Mouse (Mus musculus) intestine, postnatal 0 days (tissue): ENCODE measurements at regions not wholly inside any gene's neighbourhood (a gene's known extent, or its start where the extent isn't known, plus 50 kb on each side); places are given as distances from the start of the nearest gene placed in this dataset.

Experiments
- ATAC-seq: fragments of 200-750 bp; cut with Nextera tagmentation; 2 replicates; pipeline ENCODE4 v1.8.0; 2017; ENCODE audit warnings: mild to moderate bottlenecking, moderate TSS enrichment, moderate library complexity
- H3K27ac ChIP-seq: fragments of 300-500 bp; sonication (generic); 2 replicates; pipeline ENCODE4 v1.5.1; 2014; ENCODE audit warnings: mild to moderate bottlenecking, low read depth, low read length, moderate library complexity
- H3K27me3 ChIP-seq: fragments of 300-500 bp; sonication (generic); replicated peaks from 2 replicates; pipeline ENCODE4 v1.6.1; 2014; ENCODE audit warnings: low read length, mixed read lengths; ENCODE audit not compliant: control insufficient read depth, insufficient read depth
- H3K36me3 ChIP-seq: fragments of 300-500 bp; sonication (generic); 2 replicates; pipeline ENCODE4 v1.6.1; 2014; ENCODE audit warnings: mild to moderate bottlenecking, moderate library complexity; ENCODE audit not compliant: control insufficient read depth, insufficient read depth
- H3K4me1 ChIP-seq: fragments of 300-500 bp; sonication (generic); replicated peaks from 2 replicates; pipeline ENCODE4 v1.6.1; 2014; ENCODE audit warnings: antibody characterized with exemption, low read length, mixed read lengths; ENCODE audit not compliant: control insufficient read depth, insufficient read depth
- H3K4me2 ChIP-seq: fragments of 300-500 bp; sonication (generic); replicated peaks from 2 replicates; pipeline ENCODE4 v1.6.1; 2014; ENCODE audit warnings: low read depth, mild to moderate bottlenecking, moderate library complexity
- H3K4me3 ChIP-seq: fragments of 300-500 bp; sonication (generic); 2 replicates; pipeline ENCODE4 v1.5.1; 2014; ENCODE audit warnings: low read depth, low read length
- H3K9ac ChIP-seq: fragments of 300-500 bp; sonication (generic); 2 replicates; pipeline ENCODE4 v1.6.1; 2014; ENCODE audit warnings: mild to moderate bottlenecking, low read depth, low read length
- H3K9me3 ChIP-seq: fragments of 300-500 bp; sonication (generic); 2 replicates; pipeline ENCODE4 v1.6.1; 2016; ENCODE audit warnings: mixed run types; ENCODE audit not compliant: control insufficient read depth
- CTCF ChIP-seq: sonication (generic); IDR thresholded peaks from 2 replicates; pipeline ENCODE4 v1.5.1; 2016; ENCODE audit warnings: low read depth, mild to moderate bottlenecking, control low read depth, antibody characterized with exemption, moderate library complexity
- WGBS: fragments of 180-500 bp; shearing (Covaris S2); extraction: QIAGEN DNeasy Blood & Tissue Kit; methylation state at CpG from one replicate; pipeline ENCODE4 v1.1.7; 2014; 5-methylcytosine and 5-hydroxymethylcytosine counted together

GRCm38 (mm10) chr4:95456943-95457342 is 100.4 kb upstream of the Fggy start:
- Histone ChIP-seq H3K4me3 (no peak overlapping the region), H3K9ac (no peak overlapping the region), H3K27me3 (no peaks in the 10 kb centered on the region), H3K4me1 (no peaks in the 10 kb centered on the region), H3K27ac (no peak overlapping the region), H3K9me3 (no peaks in the 10 kb centered on the region), H3K36me3 (no peaks in the 10 kb centered on the region), H3K4me2 (no peak overlapping the region)
- no peak for ATAC-seq
- TF ChIP-seq CTCF, result no peak
- 83% methylated on average over 5 of the region's 5 CpGs for WGBS

- Histone ChIP-seq H3K9me3 (no peaks in the 10 kb centered on the region), H3K4me2 (no peak overlapping the region), H3K27ac (no peak overlapping the region), H3K27me3 (no peaks in the 10 kb centered on the region), H3K4me3 (no peak overlapping the region), H3K36me3 (no peaks in the 10 kb centered on the region), H3K9ac (no peak overlapping the region), H3K4me1 (no peaks in the 10 kb centered on the region)
- no peak for ATAC-seq
- TF ChIP-seq CTCF, result no peak
- WGBS, result 68% methylated on average over 3 of the region's 3 CpGs
These were observed 94.8 kb upstream of the Fggy start for GRCm38 (mm10) chr4:95462476-95462875.

GRCm38 (mm10) chr4:95463082-95463825 is 94.1 kb upstream of the Fggy start:
- WGBS, result 76% methylated on average over 8 of the region's 8 CpGs
- Histone ChIP-seq H3K4me3 (no peak overlapping the region), H3K4me2 (no peak overlapping the region), H3K27ac (no peak overlapping the region), H3K27me3 (no peaks in the 10 kb centered on the region), H3K36me3 (no peaks in the 10 kb centered on the region), H3K9me3 (no peaks in the 10 kb centered on the region), H3K9ac (no peak overlapping the region), H3K4me1 (no peaks in the 10 kb centered on the region)
- no peak for TF ChIP-seq CTCF
- ATAC-seq, result no peak

- 26% methylated on average over 2 of the region's 2 CpGs for WGBS
- no peak for TF ChIP-seq CTCF
- H3K27ac ChIP-seq, result no peak overlapping the region
These were observed 90.7 kb upstream of the Fggy start for GRCm38 (mm10) chr4:95466647-95467046.

GRCm38 (mm10) chr4:95467526-95467925 is 89.8 kb upstream of the Fggy start:
- no peaks in the 10 kb centered on the region for H3K36me3 ChIP-seq
- no peak overlapping the region for H3K9ac ChIP-seq
- TF ChIP-seq CTCF, result no peak
- no peaks in the 10 kb centered on the region for H3K4me1 ChIP-seq
- no peaks in the 10 kb centered on the region for H3K27me3 ChIP-seq
- 89% methylated on average over 2 of the region's 2 CpGs for WGBS
- no peak overlapping the region for H3K27ac ChIP-seq
- no peaks in the 10 kb centered on the region for H3K9me3 ChIP-seq
- H3K4me2 ChIP-seq, result no peak overlapping the region
- no peak overlapping the region for H3K4me3 ChIP-seq
- ATAC-seq, result no peak

More at GRCm38 (mm10) chr4:95466647-95467046, 90.7 kb upstream of the Fggy start:
- Histone ChIP-seq H3K36me3 (no peaks in the 10 kb centered on the region), H3K4me2 (no peak overlapping the region), H3K9ac (no peak overlapping the region), H3K4me1 (no peaks in the 10 kb centered on the region), H3K4me3 (no peak overlapping the region), H3K27me3 (no peaks in the 10 kb centered on the region), H3K9me3 (no peaks in the 10 kb centered on the region)
- ATAC-seq, result no peak

GRCm38 (mm10) chr4:95474726-95475406 is 82.4 kb upstream of the Fggy start:
- no peak for ATAC-seq
- TF ChIP-seq CTCF, result no peak

More at GRCm38 (mm10) chr4:95474726-95475406, 82.4 kb upstream of the Fggy start:
- no peak overlapping the region for H3K27ac ChIP-seq
- H3K9ac ChIP-seq, result no peak overlapping the region
- H3K27me3 ChIP-seq, result no peaks in the 10 kb centered on the region
- H3K36me3 ChIP-seq, result no peaks in the 10 kb centered on the region
- 68% methylated on average over 5 of the region's 5 CpGs for WGBS
- H3K4me1 ChIP-seq, result no peaks in the 10 kb centered on the region
- no peak overlapping the region for H3K4me3 ChIP-seq
- no peaks in the 10 kb centered on the region for H3K9me3 ChIP-seq
- no peak overlapping the region for H3K4me2 ChIP-seq
